Mouse (Mus musculus) ovary, postnatal 14 days (tissue): ENCODE results near the gene Mgrn1.
A peak's percentile ranks its signal among the peaks of the same experiment; 100 is the strongest.

Experiments
- DNase-seq: peaks from one replicate; pipeline ENCODE4 v3.0.0; 2022; ENCODE audit warnings: low spot score

Gene Mgrn1

DNA sequence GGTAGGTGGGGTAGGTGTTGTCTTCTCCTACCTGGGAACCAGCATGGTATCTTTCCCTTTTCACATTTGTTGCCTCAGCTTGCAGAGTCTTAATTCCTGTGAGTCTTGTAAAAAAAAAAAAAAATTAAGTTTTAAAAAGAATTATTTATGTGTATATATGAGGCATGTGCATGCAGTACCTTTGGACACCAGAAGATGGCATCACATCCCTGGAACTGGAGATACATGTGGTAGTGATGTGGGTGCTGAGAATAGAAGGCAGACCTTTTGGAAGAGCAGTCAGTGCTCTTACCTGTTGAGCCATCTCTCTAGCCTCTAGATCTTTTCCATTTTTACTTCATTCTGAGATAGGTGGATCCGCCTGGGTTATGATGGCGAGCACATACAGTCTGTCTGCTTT is 23.7 kb downstream of the Mgrn1 start:
- DNase-seq: no peak

DNA sequence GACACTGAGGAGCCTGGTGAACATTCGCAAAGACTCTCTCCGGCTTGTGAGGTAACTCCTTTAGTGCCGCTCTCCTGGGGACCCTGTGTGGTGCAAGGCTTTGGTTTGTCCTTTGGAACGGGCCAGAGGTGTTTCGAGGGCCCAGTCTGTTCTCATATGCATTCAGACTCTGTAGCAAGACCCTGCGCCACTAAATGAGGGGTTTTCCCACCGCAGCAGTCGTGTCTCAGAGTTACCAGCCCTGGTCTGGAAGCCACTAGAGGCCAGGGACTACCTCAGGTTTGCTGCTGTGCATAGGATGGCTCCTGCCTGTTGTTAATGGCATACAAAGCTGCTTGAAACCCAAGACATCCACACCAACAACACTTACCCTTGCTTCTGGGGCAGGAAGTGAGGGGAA is 24.7 kb downstream of the Mgrn1 start:
- no peak for DNase-seq

DNA sequence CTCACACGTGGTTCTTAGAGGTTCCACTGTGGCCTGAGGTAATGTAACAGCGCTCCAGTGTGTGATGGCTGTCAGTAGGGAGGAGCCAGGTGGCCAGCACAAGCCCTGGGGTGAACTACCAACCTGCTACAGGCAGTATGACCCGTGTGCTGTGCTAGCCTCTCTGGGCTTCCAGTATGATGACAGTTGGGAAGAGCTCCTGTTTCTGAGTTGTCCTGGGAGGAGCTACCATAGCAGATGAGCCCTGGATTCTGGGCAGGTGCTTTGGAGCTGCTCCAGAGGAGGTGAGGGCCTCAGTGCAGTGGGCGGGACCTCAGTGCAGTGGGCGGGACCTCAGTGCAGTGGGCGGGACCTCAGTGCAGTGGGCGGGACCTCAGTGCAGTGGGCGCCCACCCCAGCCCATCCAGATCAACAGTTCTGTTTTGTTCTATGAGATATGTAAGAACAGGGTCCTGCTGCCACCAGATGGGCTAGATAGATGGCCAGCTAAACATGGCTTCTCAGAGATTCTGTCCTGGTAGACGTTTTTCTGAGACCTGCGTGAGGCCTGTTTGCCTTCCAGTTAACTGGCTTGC is 26.1 kb downstream of the Mgrn1 start:
- DNase-seq: no peak

DNA sequence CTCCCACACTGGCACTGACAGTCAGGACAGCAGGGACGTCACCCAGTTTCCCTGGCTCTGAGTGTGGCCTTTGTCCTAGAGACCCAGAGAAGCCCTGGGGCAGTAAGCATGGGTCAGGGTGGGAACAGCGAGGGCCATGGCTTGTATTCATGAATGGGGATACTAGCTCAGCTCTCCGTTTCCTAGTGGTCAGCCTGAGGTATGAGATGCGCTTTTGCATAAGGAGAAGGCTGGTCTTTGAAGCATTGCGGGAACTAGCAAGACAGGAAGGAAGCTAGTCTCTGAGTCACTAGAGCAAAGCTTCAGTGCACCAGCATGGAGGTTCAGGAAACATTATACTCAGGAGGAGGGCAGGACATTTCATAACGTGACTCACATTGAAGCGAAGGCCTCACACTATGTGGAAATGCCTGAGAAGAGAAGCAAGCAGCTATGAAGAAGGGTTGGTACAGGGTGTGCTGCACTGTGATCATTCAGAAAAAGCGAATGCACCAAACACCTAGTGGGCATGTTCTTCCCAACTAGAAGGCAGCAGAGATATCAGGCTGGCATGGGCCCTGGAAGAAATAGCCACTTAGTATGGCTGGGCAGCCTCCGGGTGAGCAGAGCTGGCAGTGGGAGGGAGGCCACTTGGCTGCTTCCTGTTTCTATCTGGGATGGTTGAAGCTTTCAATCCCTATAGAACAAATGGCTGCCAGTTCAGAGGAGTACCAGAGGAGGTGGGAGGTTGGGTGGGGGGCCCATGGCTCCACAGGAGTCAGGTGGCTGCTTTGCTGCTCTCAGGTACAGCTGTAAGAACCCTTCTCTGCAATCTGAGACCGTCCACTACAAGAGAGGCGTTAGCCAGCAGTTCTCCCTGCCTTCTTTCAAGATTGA is 27.1 kb downstream of the Mgrn1 start:
- no peak for DNase-seq

DNA sequence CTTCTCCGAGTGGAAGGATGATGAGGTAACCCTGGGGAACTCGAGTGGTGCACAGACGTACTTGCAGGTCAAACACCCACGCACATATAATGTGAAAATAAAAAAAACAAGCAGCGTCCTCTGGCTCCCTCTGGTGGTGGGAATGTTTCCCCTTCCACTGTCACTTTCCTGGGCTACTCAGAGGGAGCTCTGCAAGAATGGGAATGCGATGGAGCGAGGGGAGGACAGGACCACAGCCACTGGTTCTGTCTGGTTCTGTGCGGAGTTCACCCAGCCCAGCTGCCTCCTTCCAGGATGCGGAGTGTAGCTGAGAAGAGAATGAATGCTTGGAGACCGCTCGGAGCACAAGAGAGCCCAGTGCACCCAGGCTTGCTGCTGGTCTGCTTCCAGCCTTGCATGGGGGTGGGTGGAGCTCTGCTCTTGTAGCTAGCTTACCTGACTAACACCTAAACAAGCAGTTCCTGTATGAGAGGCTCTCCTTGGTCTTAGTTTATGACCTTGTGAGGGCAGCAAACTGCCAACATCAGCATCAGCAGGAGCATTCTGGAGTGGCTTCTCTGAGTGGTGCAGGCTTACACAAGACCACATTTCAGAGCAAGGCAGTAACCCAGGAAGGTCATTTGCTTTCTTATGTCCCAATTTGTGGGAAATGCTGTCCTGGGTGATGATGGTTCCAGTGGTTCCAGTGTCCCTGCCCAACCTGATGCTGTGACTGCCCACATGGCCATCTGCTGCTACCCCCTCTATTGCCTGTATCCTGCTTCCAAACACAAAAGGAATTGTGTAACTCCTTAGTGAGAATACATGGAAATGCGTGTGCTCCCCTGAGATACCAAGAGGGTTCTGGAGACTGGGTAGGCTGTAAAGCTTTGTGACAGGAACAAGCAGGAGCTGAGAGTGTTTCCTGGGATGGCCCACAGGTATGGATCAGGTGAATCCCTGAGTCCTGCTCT is 28.0 kb downstream of the Mgrn1 start:
- DNase-seq: peak; percentile 83

DNA sequence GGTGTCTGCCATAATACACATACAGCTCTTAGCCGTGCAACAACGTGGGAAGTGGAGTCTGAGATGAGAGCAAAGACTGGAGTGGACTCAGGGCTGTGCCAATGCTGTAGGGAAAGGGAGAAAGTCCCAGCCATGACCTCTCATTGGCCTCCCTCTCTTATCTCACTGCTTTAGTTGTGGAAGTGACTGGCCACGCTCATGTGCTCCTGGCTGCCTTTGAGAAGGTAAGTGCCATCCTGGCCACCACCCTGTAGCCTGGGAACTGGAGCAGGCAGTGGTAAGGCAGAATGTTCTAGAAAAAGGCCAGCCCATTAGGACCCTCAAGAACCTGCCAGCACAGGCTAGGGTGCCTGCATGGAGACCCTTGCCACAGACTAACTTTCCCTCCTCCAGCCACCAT is 29.9 kb downstream of the Mgrn1 start:
- DNase-seq: no peak

DNA sequence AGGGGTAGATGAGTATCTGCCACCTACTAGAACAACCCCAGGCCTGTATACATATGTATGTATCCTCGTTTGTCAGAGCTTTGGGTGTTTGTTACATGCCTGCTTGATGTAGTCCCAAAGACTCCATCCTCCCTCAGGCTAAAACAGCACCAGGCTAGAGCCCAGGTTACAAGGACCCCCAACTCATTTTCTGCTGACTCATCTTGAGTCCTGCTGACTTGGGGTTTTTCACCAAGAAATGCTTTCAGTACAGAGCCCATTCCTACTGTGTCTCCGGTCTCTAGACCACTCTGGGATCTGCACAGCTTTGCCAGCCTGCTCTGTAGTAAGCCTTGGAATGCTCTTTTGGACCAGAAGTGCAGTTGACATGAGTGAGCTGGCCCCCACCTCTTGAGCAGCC is 30.6 kb downstream of the Mgrn1 start:
- no peak for DNase-seq

DNA sequence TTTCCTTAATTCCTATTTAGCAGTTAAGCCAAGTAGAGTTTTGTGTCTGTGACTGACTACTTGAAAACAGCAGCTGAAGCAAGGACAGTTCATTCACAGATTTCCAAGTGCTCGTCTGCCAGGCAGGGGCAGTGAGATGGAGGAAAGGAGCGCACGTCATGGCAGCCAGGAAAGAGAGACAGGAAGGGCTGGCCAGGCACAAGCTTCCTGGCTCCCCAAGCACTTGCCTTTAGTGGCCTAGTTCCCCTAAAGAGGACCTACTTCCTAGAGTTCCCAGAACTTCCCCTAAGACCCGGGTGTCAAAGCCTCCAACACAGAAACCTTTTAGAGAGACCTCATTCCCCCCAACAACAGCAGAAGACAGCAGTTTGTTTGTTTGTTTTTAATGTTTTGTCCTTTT is 34.5 kb downstream of the Mgrn1 start:
- no peak for DNase-seq

DNA sequence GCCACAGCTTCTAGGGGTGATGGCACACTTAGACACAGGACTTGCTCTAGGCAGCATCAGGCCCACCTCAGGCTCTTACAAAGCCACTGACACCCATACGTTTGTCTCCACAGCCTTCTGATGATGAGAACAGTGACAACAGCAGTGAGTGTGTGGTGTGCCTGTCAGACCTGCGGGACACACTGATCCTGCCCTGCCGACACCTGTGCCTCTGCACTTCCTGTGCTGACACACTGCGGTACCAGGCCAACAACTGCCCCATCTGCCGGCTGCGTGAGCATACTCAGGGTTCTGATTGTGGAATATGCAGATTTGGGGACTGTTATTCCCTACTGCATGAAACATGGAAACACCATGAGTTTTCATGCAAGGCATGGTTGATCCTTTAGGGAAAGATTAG is 36.4 kb downstream of the Mgrn1 start:
- DNase-seq: no peak

DNA sequence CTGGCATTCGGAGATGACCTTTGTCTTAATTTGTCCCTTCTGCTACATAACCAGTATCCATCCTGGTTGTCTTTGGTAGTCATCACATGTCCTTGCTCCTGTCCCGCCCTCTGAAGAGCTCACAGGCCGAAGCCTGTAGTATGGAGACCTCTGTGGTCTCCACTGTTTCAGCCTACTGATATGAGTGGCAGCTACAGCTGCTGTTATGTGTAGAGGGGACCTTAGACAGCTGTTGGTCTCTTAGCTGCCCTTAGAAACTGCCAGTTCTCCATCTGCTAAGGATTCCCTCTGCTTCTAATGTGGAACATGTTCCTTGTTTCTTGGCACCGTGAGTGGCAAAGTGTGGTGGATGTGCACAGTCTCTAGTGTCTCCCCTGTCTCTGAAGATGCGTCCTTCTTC is 37.9 kb downstream of the Mgrn1 start:
- DNase-seq: no peak

DNA sequence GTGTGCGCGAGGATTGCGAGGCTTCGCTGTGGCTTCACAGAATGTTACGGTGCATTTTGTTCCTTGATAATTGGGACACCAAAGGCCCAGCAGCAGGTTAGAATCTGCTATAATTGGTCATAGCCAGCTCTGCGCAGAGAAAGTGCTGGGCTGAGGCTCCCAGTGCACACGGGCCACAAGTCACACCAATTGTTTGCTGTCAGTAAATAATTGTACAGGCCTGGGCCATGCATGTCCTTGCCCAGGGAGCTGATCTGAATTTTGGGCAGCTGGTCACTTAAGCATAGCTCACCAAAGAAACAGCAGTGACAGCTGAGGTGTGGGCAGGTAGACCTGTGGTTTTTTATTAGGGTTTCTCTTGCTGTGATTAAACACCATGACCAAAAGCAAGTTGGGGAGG is 41.9 kb downstream of the Mgrn1 start:
- no peak for DNase-seq

DNA sequence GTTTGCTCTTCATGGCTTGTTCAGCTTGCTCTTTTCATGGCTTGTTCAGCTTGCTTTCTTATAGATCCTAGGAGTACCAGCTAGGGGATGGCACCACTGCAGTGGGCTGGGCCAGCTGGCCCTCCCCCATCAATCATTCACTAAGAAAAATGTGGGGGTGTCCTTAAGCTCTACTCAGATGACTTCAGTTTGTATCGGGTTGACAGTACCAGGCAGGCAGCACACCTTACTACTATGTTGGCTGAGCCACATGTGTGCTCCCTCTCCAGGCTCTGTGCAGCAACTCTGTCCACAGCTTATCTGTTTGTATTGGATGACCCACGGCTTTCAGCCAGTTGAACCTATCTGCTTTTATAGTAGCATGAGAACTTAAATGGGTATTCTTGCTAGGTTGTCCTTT is 42.4 kb downstream of the Mgrn1 start:
- DNase-seq: no peak

DNA sequence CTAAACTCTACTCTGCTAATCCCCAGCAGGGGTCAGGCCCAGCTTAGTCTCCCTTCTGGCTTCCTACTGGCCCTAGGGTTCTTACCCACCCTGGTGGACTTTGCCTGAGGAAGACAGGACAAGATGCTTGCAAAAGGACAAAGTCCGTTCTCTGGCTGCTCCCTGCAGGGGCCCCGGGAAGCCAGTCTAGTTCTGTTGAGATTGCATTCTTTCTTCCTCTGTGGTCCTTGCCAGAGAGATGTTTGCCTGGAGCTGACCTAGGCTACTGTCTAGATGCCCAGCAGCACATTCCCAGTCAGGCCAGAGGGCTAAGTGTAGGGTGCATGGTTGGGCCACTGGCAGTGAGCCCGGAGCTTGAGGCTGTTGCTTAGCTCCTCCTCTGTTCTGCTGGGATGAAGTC is 46.4 kb downstream of the Mgrn1 start:
- DNase-seq: no peak

DNA sequence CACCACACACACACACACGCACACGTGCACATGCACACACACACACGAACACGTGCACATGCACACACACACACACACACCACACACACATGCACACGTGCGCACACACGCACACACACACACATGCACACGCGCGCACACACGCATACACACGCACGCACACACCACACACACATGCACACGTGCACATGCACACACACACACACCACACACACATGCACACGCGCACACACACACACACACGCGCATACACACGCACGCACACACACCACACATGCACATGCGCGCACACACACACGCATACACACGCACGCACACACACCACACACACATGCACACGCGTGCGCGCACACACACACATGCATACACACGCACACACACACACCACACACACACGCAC is 49.4 kb downstream of the Mgrn1 start:
- no peak for DNase-seq

DNA sequence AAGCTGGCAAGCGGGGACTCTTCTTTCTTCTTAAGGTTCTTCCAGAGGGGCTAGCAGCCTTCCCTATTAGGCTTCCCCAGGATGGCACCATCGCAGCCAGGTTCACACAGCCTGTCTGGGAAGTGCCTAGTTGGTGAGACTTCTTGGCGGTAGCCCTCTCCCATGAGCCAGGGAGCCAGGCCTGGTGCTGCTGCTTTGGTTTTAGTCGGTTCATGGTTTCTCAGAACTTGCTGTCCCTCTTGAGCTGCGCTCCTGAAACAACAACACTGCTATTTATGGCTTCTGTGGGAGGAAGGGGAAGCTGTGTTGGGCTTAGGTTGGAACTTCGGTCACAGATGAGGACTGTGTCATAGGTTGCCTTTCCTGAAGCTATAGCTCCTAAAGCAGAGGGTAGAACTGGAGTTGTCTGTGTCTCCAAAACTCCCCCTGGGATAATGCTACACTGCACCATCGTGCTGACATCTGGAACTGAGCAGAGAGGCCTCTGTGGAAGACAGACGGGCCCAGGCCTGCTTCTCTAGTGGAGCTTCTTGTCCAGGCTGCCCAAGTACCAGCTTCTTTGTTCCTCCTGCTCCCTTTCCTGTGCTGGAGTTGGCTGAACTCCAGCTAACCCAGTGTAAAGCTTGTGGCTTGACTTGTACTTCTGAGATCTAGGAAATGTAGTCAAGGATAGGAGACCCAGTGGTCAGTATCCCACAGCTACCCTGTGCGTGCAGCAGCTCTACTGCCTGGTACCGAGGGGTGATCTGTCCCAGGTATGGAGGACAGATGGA is 50.1 kb downstream of the Mgrn1 start:
- DNase-seq: no peak

DNA sequence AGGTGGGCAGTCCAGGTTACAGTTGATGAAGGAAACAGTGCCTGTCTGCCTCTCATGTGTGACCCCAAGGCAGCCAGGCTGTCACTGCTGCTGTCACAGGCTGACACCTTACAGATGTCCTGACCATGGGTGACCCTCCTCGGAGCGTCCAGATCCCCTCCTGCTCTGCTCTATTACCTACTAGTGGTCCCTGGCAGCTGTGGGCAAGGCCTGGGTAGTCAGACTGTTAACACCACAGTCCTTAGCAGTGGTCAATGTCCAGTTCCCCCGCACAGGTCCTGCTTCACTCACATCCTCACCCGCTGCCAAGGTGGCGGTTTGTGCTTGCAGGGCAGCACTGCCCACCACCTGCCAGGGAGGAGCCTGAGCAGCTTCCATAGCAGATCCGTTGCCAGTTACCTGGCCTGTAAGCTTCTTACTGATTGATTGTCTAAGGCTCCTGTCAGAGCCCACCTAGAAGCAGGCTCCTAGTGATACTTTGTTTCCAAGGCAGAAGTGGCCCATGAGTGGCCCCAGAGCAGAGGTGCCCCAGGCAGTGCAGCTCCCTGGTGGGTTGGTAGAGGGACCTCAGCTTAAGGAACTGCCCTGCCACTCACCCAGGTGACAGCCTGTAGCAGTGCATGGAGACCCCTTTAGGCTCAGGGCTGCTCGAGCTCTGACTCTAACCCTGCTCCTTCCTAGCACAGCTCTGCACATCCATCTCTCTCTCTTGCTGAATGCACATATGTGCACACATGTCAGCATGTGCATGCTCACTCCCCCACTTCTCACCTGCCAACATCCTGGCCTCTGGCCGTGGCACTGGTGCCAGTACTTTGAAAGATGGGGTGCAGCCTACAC is 51.5 kb downstream of the Mgrn1 start:
- DNase-seq: no peak

DNA sequence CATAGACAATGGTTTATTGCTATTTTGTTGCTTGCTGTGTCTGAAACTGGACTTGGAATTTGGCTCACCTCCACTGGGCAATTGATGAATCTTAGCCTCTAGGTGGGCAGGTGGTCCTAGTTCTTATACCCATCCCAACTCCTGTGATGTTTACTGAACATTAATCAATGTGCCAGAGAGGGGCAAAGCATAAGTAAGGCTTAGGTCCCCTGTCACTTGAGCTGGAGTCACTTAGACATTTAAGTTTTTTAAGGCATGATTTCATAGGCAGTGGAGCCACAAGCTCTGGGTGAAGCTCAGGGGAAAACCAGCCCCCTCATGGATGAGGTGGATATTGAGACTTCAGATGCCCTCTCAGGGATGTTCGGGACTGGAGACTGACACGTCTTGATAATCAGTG is 52.4 kb downstream of the Mgrn1 start, which contains the start of gene Nudt16l1:
TSS of gene Nudt16l1 (plus strand) at position 301 of the 400 bp plus-strand sequence.
- no peak for DNase-seq

DNA sequence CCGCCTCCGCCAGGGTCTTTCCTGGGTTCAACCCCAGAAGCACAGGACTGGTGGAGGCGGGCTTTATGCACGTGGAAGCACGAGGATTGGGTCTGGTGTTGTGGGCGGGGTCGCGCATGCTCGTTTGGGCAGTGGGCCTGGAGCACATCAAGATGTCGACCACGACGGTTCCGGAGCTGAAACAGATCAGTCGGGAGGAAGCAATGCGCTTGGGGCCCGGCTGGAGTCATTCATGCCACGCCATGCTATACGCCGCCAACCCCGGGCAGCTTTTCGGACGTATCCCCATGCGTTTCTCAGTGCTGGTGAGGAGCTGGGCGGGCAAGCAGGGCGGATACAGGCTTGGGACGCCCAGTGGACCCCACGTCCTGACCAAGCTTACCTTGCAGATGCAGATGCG is 52.9 kb downstream of the Mgrn1 start:
- peak; percentile 94 for DNase-seq

DNA sequence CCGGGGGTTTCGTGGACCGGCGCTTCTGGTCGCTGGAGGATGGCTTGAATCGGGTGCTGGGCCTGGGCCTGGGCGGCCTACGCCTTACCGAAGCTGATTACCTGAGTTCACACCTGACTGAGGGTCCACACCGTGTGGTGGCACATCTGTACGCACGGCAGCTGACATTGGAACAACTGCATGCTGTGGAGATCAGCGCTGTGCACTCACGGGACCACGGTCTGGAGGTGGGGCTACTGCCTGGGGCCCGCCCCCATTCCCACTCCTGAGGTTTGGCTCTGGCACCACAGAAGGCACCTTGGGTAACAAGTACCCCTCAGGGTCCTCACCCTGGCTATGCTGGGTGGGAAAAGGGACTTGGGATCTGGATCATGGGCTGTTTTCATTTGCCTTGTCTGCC is 53.4 kb downstream of the Mgrn1 start:
- no peak for DNase-seq

DNA sequence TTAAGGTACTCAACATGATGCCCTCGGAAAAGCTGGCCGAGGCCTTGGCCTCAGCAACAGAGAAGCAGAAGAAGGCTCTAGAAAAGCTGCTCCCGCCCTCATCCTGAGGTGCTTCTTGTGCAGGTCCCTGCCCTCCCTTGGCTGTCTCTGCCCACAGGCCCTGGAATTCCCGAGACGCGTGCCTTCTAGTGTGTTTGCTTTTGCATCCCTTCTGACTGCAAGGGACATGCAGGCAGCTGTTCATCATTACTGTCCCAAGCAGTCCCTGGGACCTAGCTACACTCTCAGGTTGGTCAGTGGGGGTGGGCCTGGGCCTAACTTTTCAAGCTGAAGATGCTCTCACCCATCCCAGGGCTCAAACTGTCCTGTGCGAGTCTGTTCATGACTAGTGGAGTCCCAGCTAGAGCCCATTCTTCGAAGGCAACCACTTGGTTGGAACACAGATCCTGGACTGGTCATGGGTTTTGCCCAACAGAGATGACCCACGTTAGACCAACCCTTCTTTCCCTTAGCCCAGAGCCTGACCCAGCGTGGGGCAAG is 54.3 kb downstream of the Mgrn1 start:
- no peak for DNase-seq

DNA sequence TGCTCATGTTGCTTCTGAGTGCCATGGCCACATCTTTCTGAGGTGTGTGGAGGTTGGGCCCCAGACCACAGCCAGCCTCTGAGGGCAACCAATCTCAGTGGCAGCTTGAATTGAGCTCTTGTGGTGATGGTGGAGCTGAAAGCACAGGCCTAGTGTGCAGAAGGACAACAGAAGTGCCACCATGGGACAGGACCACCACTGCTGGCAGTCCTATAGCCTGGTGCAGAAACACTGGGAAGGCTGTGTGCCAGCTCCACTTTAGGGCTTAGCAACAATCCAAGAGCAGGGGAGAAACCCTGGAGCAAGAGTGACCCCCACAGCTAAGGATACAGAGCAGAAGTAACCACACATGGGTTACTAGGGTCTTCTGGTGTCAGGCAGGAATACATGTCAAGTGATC is 55.0 kb downstream of the Mgrn1 start:
- DNase-seq: no peak
